Mouse (Mus musculus) v-Abl transformed pro-B cells (cell line): ENCODE measurements around the gene Mfsd9.

Experiments
- in situ Hi-C, 2 experiments: fragments of 400-800 bp; cut with MboI; formaldehyde crosslinking; loops; one replicate each; pipeline ENCODE4 v1.15.1; 2025; ENCODE audit not compliant: unreplicated experiment in 2 of 2

The Mfsd9 gene

GRCm38 (mm10) chr1:40790324-40791141 is at the start of gene Mfsd9:
Mfsd9 (minus strand) TSS chr1:40790687.
- in situ Hi-C loops: loop anchor here in 1 of 2 experiments (10.0 kb wide), 1 partner anchor 1994 kb away; no protein-coding TSS in a partner anchor

- in situ Hi-C loops: no loop called here
Observed at GRCm38 (mm10) chr1:40835468-40835867, 45.0 kb upstream of the Mfsd9 start.

GRCm38 (mm10) chr1:40830712-40831507 is 40.4 kb upstream of the Mfsd9 start:
- in situ Hi-C loops: no loop called here

GRCm38 (mm10) chr1:40829213-40829914 is 38.9 kb upstream of the Mfsd9 start:
- in situ Hi-C loops: no loop called here

GRCm38 (mm10) chr1:40825826-40826225 is 35.3 kb upstream of the Mfsd9 start:
- in situ Hi-C loops: no loop called here

- in situ Hi-C loops: loop anchor here in 1 of 2 experiments (25.0 kb wide), 1 partner anchor 1887 kb away; no protein-coding TSS in a partner anchor
Observed at GRCm38 (mm10) chr1:40824936-40825335, 34.4 kb upstream of the Mfsd9 start.

GRCm38 (mm10) chr1:40824517-40824916 is 34.0 kb upstream of the Mfsd9 start:
- in situ Hi-C loops: loop anchor here in 1 of 2 experiments (25.0 kb wide), 1 partner anchor 1888 kb away; no protein-coding TSS in a partner anchor

- in situ Hi-C loops: loop anchor here in 1 of 2 experiments (25.0 kb wide), 1 partner anchor 1897 kb away; no protein-coding TSS in a partner anchor
Observed at GRCm38 (mm10) chr1:40815071-40815845, 24.8 kb upstream of the Mfsd9 start.

- in situ Hi-C loops: loop anchor here in 1 of 2 experiments (25.0 kb wide), 1 partner anchor 1904 kb away; no protein-coding TSS in a partner anchor
Observed at GRCm38 (mm10) chr1:40808643-40809042, 18.2 kb upstream of the Mfsd9 start.

- in situ Hi-C loops: loop anchor here in 1 of 2 experiments (25.0 kb wide), 1 partner anchor 1906 kb away; no protein-coding TSS in a partner anchor
Observed at GRCm38 (mm10) chr1:40805891-40806290, 15.4 kb upstream of the Mfsd9 start.

GRCm38 (mm10) chr1:40805351-40805750 is 14.9 kb upstream of the Mfsd9 start, which contains the start of gene Tmem182:
Tmem182 (plus strand) TSS chr1:40805601.
- in situ Hi-C loops: loop anchor here in 1 of 2 experiments (25.0 kb wide), 1 partner anchor 1907 kb away; no protein-coding TSS in a partner anchor

- in situ Hi-C loops: loop anchor here (5.0 to 25.0 kb wide), 3 partner anchors 1908 to 1968 kb away; no protein-coding TSS in a partner anchor
Observed at GRCm38 (mm10) chr1:40804118-40804517, 13.6 kb upstream of the Mfsd9 start.

- in situ Hi-C loops: loop anchor here (5.0 to 25.0 kb wide), 3 partner anchors 1910 to 1970 kb away; no protein-coding TSS in a partner anchor
Observed at GRCm38 (mm10) chr1:40802759-40803158, 12.3 kb upstream of the Mfsd9 start.

- in situ Hi-C loops: loop anchor here (5.0 to 25.0 kb wide), 3 partner anchors 1911 to 1971 kb away; no protein-coding TSS in a partner anchor
Observed at GRCm38 (mm10) chr1:40800908-40801307, 10.4 kb upstream of the Mfsd9 start.

GRCm38 (mm10) chr1:40799121-40799520 is 8.6 kb upstream of the Mfsd9 start:
- in situ Hi-C loops: loop anchor here in 1 of 2 experiments (10.0 kb wide), 1 partner anchor 1986 kb away; no protein-coding TSS in a partner anchor

GRCm38 (mm10) chr1:40797348-40797747 is 6.9 kb upstream of the Mfsd9 start:
- in situ Hi-C loops: loop anchor here in 1 of 2 experiments (10.0 kb wide), 1 partner anchor 1987 kb away; no protein-coding TSS in a partner anchor

- in situ Hi-C loops: loop anchor here in 1 of 2 experiments (10.0 kb wide), 1 partner anchor 1989 kb away; no protein-coding TSS in a partner anchor
Observed at GRCm38 (mm10) chr1:40795508-40795907, 5.0 kb upstream of the Mfsd9 start.

GRCm38 (mm10) chr1:40789666-40790233 is 737 bp downstream of the Mfsd9 start:
- in situ Hi-C loops: loop anchor here in 1 of 2 experiments (10.0 kb wide), 1 partner anchor 1995 kb away; no protein-coding TSS in a partner anchor
